Mouse (Mus musculus) hindlimb bud, embryonic 11.5 days (tissue): ENCODE measurements at regions not wholly inside any gene's neighbourhood (a gene's known extent, or its start where the extent isn't known, plus 50 kb on each side); places are given as distances from the start of the nearest gene placed in this dataset.

Experiments
- DNase-seq: peaks from one replicate; pipeline ENCODE4 v3.0.0-alpha.2; 2012; ENCODE audit warnings: low read depth, low spot score; ENCODE audit errors: extremely low spot score

- DNase-seq: no peak
Measured at GRCm38 (mm10) chr14:87864388-87865215, 448.2 kb downstream of the Tdrd3 start.

GRCm38 (mm10) chr14:87865216-87866202 lies 449.1 kb downstream of the Tdrd3 start:
- no peak for DNase-seq

DNA sequence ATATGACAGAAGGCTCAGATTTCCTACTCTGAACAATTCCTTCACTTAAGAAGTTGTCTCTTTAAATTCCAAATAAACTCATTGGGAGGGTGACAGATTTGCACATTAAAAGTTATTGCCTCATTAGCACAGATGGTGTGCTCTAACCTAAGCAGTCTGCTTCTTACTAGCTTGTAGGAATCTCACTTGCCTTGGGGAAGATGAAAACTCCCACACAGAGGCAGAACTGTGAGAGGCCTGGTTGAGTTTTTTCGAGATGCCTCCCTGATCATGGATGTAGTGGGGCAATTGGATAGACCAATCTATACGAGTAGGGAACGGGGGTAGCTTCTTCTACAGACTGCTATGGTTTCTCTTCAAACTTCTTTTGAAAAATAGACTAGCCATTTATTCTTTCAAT lies 485.3 kb downstream of the Tdrd3 start:
- no peak for DNase-seq

DNA sequence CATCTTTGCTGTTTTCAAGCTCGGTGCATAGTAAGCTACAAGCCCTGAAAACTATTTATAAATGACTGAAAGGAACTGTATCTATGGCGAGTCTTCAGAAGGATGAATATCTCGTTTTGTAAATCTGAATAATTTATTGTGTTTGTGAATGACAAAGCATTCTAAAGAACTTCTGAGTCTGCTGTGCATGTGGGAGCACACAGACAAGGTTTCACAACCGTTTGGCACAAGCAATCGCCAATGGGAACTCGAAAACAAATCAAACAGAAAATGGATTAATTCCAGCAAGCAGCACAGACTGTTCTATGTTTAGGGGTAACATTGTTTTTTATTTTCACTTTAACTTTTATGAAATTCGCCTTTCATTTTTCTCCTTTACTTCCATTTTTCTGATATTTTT lies 486.0 kb downstream of the Tdrd3 start:
- DNase-seq: no peak
